Mouse (Mus musculus) liver, adult (tissue): ENCODE measurements around the gene Igfbp2.

Experiments
- GATA4 ChIP-seq: IDR thresholded peaks from 2 replicates; pipeline ENCODE4 v1.6.1; 2014; ENCODE audit warnings: mild to moderate bottlenecking, low read length; ENCODE audit not compliant: insufficient replicate concordance

Gene Igfbp2

GRCm38 (mm10) chr1:72858874-72859273 is 34.6 kb downstream of the Igfbp2 start:
- no peak for TF ChIP-seq GATA4

GRCm38 (mm10) chr1:72859963-72860362 is 35.7 kb downstream of the Igfbp2 start:
- no peak for TF ChIP-seq GATA4

GRCm38 (mm10) chr1:72860502-72860901 is 36.2 kb downstream of the Igfbp2 start:
- TF ChIP-seq GATA4 = no peak

GRCm38 (mm10) chr1:72861702-72862101 is 37.4 kb downstream of the Igfbp2 start:
- no peak for TF ChIP-seq GATA4

- no peak for TF ChIP-seq GATA4
These were observed 37.9 kb downstream of the Igfbp2 start for GRCm38 (mm10) chr1:72862248-72862647.

- TF ChIP-seq GATA4 = no peak
These were observed 39.4 kb downstream of the Igfbp2 start for GRCm38 (mm10) chr1:72863692-72864091.

GRCm38 (mm10) chr1:72864272-72864671 is 40.0 kb downstream of the Igfbp2 start:
- TF ChIP-seq GATA4 = no peak

GRCm38 (mm10) chr1:72865900-72866299 is 41.6 kb downstream of the Igfbp2 start:
- TF ChIP-seq GATA4 = no peak

- TF ChIP-seq GATA4 = no peak
These were observed 42.1 kb downstream of the Igfbp2 start for GRCm38 (mm10) chr1:72866417-72866816.

- no peak for TF ChIP-seq GATA4
These were observed 43.0 kb downstream of the Igfbp2 start for GRCm38 (mm10) chr1:72867346-72867745.

- TF ChIP-seq GATA4 = no peak
These were observed 44.3 kb downstream of the Igfbp2 start for GRCm38 (mm10) chr1:72868429-72869215.

- no peak for TF ChIP-seq GATA4
These were observed 45.0 kb downstream of the Igfbp2 start for GRCm38 (mm10) chr1:72869275-72869674.

- TF ChIP-seq GATA4 = no peak
These were observed 45.6 kb downstream of the Igfbp2 start for GRCm38 (mm10) chr1:72869681-72870614.

GRCm38 (mm10) chr1:72870615-72871336 is 46.5 kb downstream of the Igfbp2 start:
- no peak for TF ChIP-seq GATA4

GRCm38 (mm10) chr1:72871337-72871696 is 47.0 kb downstream of the Igfbp2 start:
- TF ChIP-seq GATA4 = no peak
